Mouse (Mus musculus): ENCODE measurements around the gene Rasal1.

DNA sequence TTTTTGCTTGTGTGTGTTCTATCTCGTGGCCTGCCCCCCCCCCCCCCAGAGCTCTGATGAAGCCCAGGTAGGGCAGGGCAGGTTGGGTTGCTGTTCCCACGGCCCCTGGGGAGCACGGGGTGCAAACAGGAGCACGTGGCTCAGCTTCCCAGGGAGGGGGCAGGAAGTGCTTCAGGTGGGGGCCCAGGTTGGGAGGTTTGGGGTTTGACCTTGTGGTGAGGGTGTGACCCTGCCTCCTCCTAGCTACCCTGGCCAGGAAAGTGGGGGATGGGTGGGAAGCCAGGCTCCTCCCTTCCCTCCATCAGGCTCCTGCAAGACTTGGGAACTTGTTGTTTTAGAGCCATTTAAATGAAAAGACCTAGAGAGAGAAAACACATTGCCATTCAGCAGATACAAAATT is 39.8 kb downstream of the Rasal1 start:
- TF ChIP-seq POLR2A (IDR thresholded peaks at IDR 0.05; ENCODE audit: low read depth, low read length) (no peak), CTCF (IDR thresholded peaks at IDR 0.05; ENCODE audit: extremely low read depth, insufficient read depth, insufficient read length, insufficient replicate concordance) (no peak)

Data from spleen, adult 2 months (tissue).